Mouse (Mus musculus) lung, postnatal 0 days (tissue): ENCODE measurements around the gene Smpd4. TPM values are rescaled to one million over a fixed set of nuclear protein-coding genes. Genes with fewer than 3 reads are reported as not detected.

Source experiments
- ATAC-seq: fragments of 200-750 bp; cut with Nextera tagmentation; 2 replicates; pipeline ENCODE4 v1.8.0; 2017; ENCODE audit warnings: moderate library complexity
- DNase-seq: peaks from one replicate; pipeline ENCODE4 v3.0.0-alpha.2; 2016; ENCODE audit warnings: low spot score
- H3K27ac ChIP-seq: fragments of 300-500 bp; sonication (generic); 2 replicates; pipeline ENCODE4 v1.5.1; 2014; ENCODE audit warnings: antibody characterized with exemption, mild to moderate bottlenecking, low read length, mixed read lengths
- H3K27me3 ChIP-seq: fragments of 300-500 bp; sonication (generic); replicated peaks from 2 replicates; pipeline ENCODE4 v1.6.1; 2014; ENCODE audit warnings: low read length, mixed read lengths; ENCODE audit not compliant: insufficient read depth
- H3K36me3 ChIP-seq: fragments of 300-500 bp; sonication (generic); 2 replicates; pipeline ENCODE4 v1.6.1; 2014; ENCODE audit warnings: low read length, mixed read lengths; ENCODE audit not compliant: insufficient read depth
- H3K4me1 ChIP-seq: fragments of 300-500 bp; sonication (generic); 2 replicates; pipeline ENCODE4 v1.6.1; 2014; ENCODE audit warnings: antibody characterized with exemption, low read depth, low read length, mixed read lengths; ENCODE audit not compliant: insufficient read depth
- H3K4me2 ChIP-seq: fragments of 300-500 bp; sonication (generic); replicated peaks from 2 replicates; pipeline ENCODE4 v1.6.1; 2014; ENCODE audit warnings: low read depth, mild to moderate bottlenecking, low read length, moderate library complexity, mixed read lengths
- H3K4me3 ChIP-seq: fragments of 300-500 bp; sonication (generic); 2 replicates; pipeline ENCODE4 v1.5.1; 2014; ENCODE audit warnings: low read depth, low read length
- H3K9ac ChIP-seq: fragments of 300-500 bp; sonication (generic); replicated peaks from 2 replicates; pipeline ENCODE4 v1.6.1; 2014; ENCODE audit warnings: low read depth, mild to moderate bottlenecking
- H3K9me3 ChIP-seq: fragments of 300-500 bp; sonication (generic); 2 replicates; pipeline ENCODE4 v1.6.1; 2016; ENCODE audit warnings: low read length, mixed read lengths
- CTCF ChIP-seq: IDR thresholded peaks from 2 replicates; pipeline ENCODE4 v1.5.1; 2016; ENCODE audit warnings: antibody characterized with exemption, mild to moderate bottlenecking
- EP300 ChIP-seq: IDR thresholded peaks from 2 replicates; pipeline ENCODE4 v1.6.1; 2016; ENCODE audit warnings: antibody characterized with exemption, mild to moderate bottlenecking, control low read depth
- WGBS: fragments of 180-500 bp; shearing (Covaris S2); extraction: QIAGEN DNeasy Blood & Tissue Kit; methylation state at CpG from one replicate; pipeline ENCODE4 v1.1.7; 2014; 5-methylcytosine and 5-hydroxymethylcytosine counted together
- polyA plus RNA-seq: library from polyadenylated mRNA; unstranded; fragments of >200 nt; fragmentation: Nextera tagmentation; extraction: Ambion mirVana; gene quantifications from 2 replicates; pipeline ENCODE4 v1.2.1, GENCODE M21; 2015

The Smpd4 gene
- 7.9 and 8.8 TPM in 2 replicates for polyA plus RNA-seq

GRCm38 (mm10) chr16:17619198-17620105, at the start of gene Smpd4:
TSS of gene Smpd4 (plus strand) at chr16:17619354.
- Histone ChIP-seq H3K4me1 (no peaks in the 10 kb centered on the region; the same call in 1 of the 2 replicates), H3K27me3 (no peaks in the 10 kb centered on the region), H3K36me3 (no peaks in the 10 kb centered on the region), H3K9me3 (no peaks in the 10 kb centered on the region), H3K27ac (0 out of 2 replicates have a peak within 1 kb of the TSS, but pooled peaks have one; percentile 11), H3K4me2 (peak within 1 kb of the TSS; percentile 83), H3K9ac (peak within 1 kb of the TSS; percentile 77), H3K4me3 (peak within 1 kb of the TSS; percentile 77)
- TF ChIP-seq EP300 (no peak), CTCF (no peak)
- WGBS: 2% methylated on average over 58 of the region's 60 CpGs
- ATAC-seq: peak; percentile 67
- DNase-seq: peak; percentile 76

GRCm38 (mm10) chr16:17575870-17576824, 43.0 kb upstream of the Smpd4 start:
- peak overlapping the region; percentile 43 for H3K27ac ChIP-seq
- DNase-seq (peak; percentile 78), ATAC-seq (peak; percentile 82)

GRCm38 (mm10) chr16:17576825-17577215, 42.3 kb upstream of the Smpd4 start:
- 0 out of 2 replicates have a peak, but pooled peaks cover 3% of the 10 kb centered on the region for H3K4me1 ChIP-seq
- no peaks in the 10 kb centered on the region for H3K27me3 ChIP-seq
- H3K4me3 ChIP-seq: peak overlapping the region; percentile 40; the same call in 1 of the 2 replicates
- H3K9ac ChIP-seq: peak overlapping the region; percentile 41
- no peaks in the 10 kb centered on the region for H3K36me3 ChIP-seq
- H3K9me3 ChIP-seq: no peaks in the 10 kb centered on the region
- TF ChIP-seq EP300 (no peak), CTCF (no peak)
- no peak for ATAC-seq
- peak overlapping the region; percentile 73 for H3K4me2 ChIP-seq
- peak overlapping the region; percentile 43 for H3K27ac ChIP-seq
- 7% methylated on average over 8 of the region's 8 CpGs for WGBS
- DNase-seq: no peak

More at GRCm38 (mm10) chr16:17575870-17576824, 43.0 kb upstream of the Smpd4 start:
- TF ChIP-seq EP300: no peak
- peak; percentile 14; the same call in 1 of the 2 replicates for TF ChIP-seq CTCF
- Histone ChIP-seq H3K27me3 (no peaks in the 10 kb centered on the region), H3K9me3 (no peaks in the 10 kb centered on the region), H3K4me2 (peak overlapping the region; percentile 73), H3K36me3 (no peaks in the 10 kb centered on the region), H3K4me1 (0 out of 2 replicates have a peak, but pooled peaks cover 3% of the 10 kb centered on the region), H3K9ac (peak overlapping the region; percentile 41), H3K4me3 (peak overlapping the region; percentile 40)
- 11% methylated on average over 45 of the region's 45 CpGs for WGBS

- H3K4me1 ChIP-seq: no peaks in the 10 kb centered on the region
- no peaks in the 10 kb centered on the region for H3K9me3 ChIP-seq
- DNase-seq (peak; percentile 60), ATAC-seq (peak; percentile 52; the same call in 1 of the 2 replicates)
- WGBS: 19% methylated on average over 8 of the region's 8 CpGs
- no peaks in the 10 kb centered on the region for H3K36me3 ChIP-seq
- no peak within 1 kb of the TSS for H3K27ac ChIP-seq
- TF ChIP-seq CTCF (peak; percentile 75), EP300 (no peak)
- H3K27me3 ChIP-seq: no peaks in the 10 kb centered on the region
- no peak within 1 kb of the TSS for H3K4me3 ChIP-seq
- no peak within 1 kb of the TSS for H3K4me2 ChIP-seq
- H3K9ac ChIP-seq: no peak within 1 kb of the TSS
Observed at GRCm38 (mm10) chr16:17583064-17583463, 36.1 kb upstream of the Smpd4 start, which contains the start of gene Slc7a4. TSS of gene Slc7a4 (minus strand) at chr16:17583214.

GRCm38 (mm10) chr16:17584555-17584954, 34.6 kb upstream of the Smpd4 start:
- DNase-seq: no peak
- H3K9me3 ChIP-seq: no peaks in the 10 kb centered on the region
- H3K4me3 ChIP-seq: no peak overlapping the region
- H3K27ac ChIP-seq: no peak overlapping the region
- H3K36me3 ChIP-seq: no peaks in the 10 kb centered on the region
- H3K27me3 ChIP-seq: no peaks in the 10 kb centered on the region
- no peak overlapping the region for H3K9ac ChIP-seq
- no peaks in the 10 kb centered on the region for H3K4me1 ChIP-seq
- H3K4me2 ChIP-seq: no peak overlapping the region
- TF ChIP-seq CTCF (no peak), EP300 (no peak)
- no peak for ATAC-seq
- 93% methylated on average over 7 of the region's 7 CpGs for WGBS
